Mouse (Mus musculus) hindbrain, embryonic 14.5 days (tissue): ENCODE results near the gene Nt5dc3. TPM values are rescaled to one million over a fixed set of nuclear protein-coding genes. Genes with fewer than 3 reads are reported as not detected.

Experiments used
- ATAC-seq: fragments of 200-750 bp; cut with Nextera tagmentation; 2 replicates; pipeline ENCODE4 v1.8.0; 2017; ENCODE audit warnings: moderate number of reproducible peaks, mild to moderate bottlenecking, moderate TSS enrichment, moderate library complexity; ENCODE audit not compliant: low FRiP score
- DNase-seq: peaks from one replicate; pipeline ENCODE4 v3.0.0-alpha.2; 2015; ENCODE audit warnings: low spot score
- H3K27ac ChIP-seq: fragments of 300-500 bp; sonication (generic); 2 replicates; pipeline ENCODE4 v1.5.1; 2014; ENCODE audit warnings: mild to moderate bottlenecking, moderate library complexity
- H3K27me3 ChIP-seq: fragments of 300-500 bp; sonication (generic); 2 replicates; pipeline ENCODE4 v1.6.1; 2014; ENCODE audit warnings: mild to moderate bottlenecking, low read length, mixed read lengths; ENCODE audit not compliant: control insufficient read depth, insufficient read depth
- H3K36me3 ChIP-seq: fragments of 300-500 bp; sonication (generic); replicated peaks from 2 replicates; pipeline ENCODE4 v1.6.1; 2014; ENCODE audit not compliant: control insufficient read depth, insufficient read depth
- H3K4me1 ChIP-seq: fragments of 300-500 bp; sonication (generic); replicated peaks from 2 replicates; pipeline ENCODE4 v1.6.1; 2014; ENCODE audit warnings: antibody characterized with exemption, low read length, mixed read lengths; ENCODE audit not compliant: control insufficient read depth, insufficient read depth
- H3K4me2 ChIP-seq: fragments of 300-500 bp; sonication (generic); replicated peaks from 2 replicates; pipeline ENCODE4 v1.6.1; 2014; ENCODE audit warnings: mild to moderate bottlenecking, moderate library complexity
- H3K4me3 ChIP-seq: fragments of 300-500 bp; sonication (generic); replicated peaks from 2 replicates; pipeline ENCODE4 v1.5.1; 2014; ENCODE audit warnings: mild to moderate bottlenecking, low read length
- H3K9ac ChIP-seq: fragments of 300-500 bp; sonication (generic); 2 replicates; pipeline ENCODE4 v1.6.1; 2014
- H3K9me3 ChIP-seq: fragments of 300-500 bp; sonication (generic); 2 replicates; pipeline ENCODE4 v1.6.1; 2016; ENCODE audit warnings: low read length; ENCODE audit not compliant: control insufficient read depth
- WGBS: fragments of 180-500 bp; shearing (Covaris S2); extraction: QIAGEN DNeasy Blood & Tissue Kit; methylation state at CpG from one replicate; pipeline ENCODE4 v1.1.7; 2014; 5-methylcytosine and 5-hydroxymethylcytosine counted together
- polyA plus RNA-seq: library from polyadenylated mRNA; unstranded; fragments of >200 nt; fragmentation: Nextera tagmentation; extraction: Ambion mirVana; gene quantifications from 2 replicates; pipeline ENCODE4 v1.2.1, GENCODE M21; 2014

Nt5dc3 gene
- polyA plus RNA-seq, 1 experiment from 2014 or later = 17.3 TPM

DNA sequence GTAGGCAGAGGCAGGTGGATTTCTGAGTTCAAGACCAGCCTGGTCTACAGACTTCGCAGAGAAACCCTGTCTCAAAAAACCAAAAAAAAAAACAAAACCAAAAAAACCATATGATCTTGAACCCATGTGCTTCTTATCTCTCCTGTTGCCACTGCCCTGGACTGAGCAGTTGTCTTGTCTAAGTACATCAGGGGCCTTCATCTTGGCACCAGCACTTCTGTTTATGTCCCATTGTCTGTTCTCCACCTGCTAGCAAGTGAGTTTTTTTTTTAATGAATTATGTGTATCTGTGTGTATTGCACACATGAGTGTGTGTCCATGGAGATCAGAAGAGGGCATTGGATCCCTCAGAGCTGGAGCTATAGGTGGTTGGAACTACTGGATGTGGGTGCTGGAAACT is 28.6 kb downstream of the Nt5dc3 start:
- H3K27ac ChIP-seq = no peak overlapping the region
- 100% methylated on average over 1 of the region's 1 CpGs for WGBS
- no peak overlapping the region for H3K9ac ChIP-seq
- no peak overlapping the region for H3K4me2 ChIP-seq
- H3K4me3 ChIP-seq = no peak overlapping the region
- DNase-seq (no peak), ATAC-seq (no peak)
- H3K4me1 ChIP-seq = no peaks in the 10 kb centered on the region
- 0 out of 2 replicates have a peak, but pooled peaks cover 3% of the 10 kb centered on the region for H3K36me3 ChIP-seq
- H3K27me3 ChIP-seq = no peaks in the 10 kb centered on the region
- no peaks in the 10 kb centered on the region for H3K9me3 ChIP-seq

DNA sequence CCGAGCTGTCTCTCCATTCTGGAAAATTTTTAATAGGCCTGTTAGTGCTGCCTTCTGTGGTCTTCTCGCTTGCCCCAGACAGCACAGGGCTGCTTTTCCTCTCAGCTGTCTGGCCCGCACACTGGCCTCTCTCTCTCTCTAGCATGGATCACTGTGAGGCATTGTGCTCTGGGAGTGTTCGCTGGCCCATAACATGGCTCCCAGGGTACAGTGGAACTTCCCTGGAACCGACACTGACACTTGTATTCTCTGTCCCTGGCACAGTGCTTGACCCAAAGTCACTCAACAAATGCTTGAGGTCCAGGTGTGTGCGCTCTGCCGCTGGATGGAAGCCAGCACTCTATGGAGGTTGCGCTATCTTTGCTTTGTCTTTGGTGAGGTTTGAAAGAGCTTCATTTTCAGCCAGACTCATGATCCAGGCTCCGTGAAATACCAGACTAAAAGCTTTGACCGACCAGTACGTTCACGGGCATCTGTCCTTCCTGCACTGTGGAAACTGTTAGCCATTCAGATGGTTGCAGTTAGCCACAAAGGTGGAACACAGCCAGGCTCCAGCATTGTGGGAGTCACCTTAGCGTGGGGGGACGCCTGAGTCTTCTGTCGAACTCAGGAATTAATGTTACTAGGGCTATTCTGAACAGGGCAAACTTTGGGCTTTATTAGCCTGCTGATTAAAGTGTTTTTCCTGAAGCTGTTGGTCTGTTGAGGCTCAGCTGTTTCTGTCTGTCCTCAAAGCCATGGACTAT is 29.4 kb downstream of the Nt5dc3 start:
- no peak for ATAC-seq
- Histone ChIP-seq H3K4me3 (no peak overlapping the region), H3K27ac (no peak overlapping the region), H3K36me3 (0 out of 2 replicates have a peak, but pooled peaks cover 3% of the 10 kb centered on the region), H3K9me3 (no peaks in the 10 kb centered on the region), H3K27me3 (no peaks in the 10 kb centered on the region), H3K4me1 (no peaks in the 10 kb centered on the region), H3K4me2 (no peak overlapping the region), H3K9ac (no peak overlapping the region)
- 64% methylated on average over 15 of the region's 15 CpGs for WGBS
- DNase-seq = no peak

DNA sequence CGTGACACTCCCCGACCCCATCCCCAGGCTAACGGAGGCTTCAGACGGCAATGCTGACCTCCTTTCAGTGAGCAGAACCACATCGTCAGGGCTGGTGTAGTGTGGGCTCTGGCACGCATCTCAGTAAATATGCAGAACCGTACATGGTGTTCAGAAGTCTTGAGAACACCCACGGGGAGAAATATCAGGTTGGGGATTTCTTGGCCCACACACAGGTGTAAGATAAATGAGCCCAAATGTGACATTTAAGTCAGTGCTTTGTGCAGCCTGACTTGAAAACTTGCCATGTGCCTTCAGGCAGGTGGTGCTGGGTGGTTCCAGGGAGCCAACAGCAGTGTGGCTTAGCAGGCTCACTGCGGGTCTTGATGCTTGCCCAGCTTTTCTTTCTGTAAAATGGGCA is 31.2 kb downstream of the Nt5dc3 start:
- no peak overlapping the region for H3K9ac ChIP-seq
- H3K9me3 ChIP-seq = no peaks in the 10 kb centered on the region
- H3K4me1 ChIP-seq = no peaks in the 10 kb centered on the region
- 82% methylated on average over 9 of the region's 9 CpGs for WGBS
- DNase-seq (no peak), ATAC-seq (no peak)
- H3K27me3 ChIP-seq = no peaks in the 10 kb centered on the region
- H3K27ac ChIP-seq = no peak overlapping the region
- H3K36me3 ChIP-seq = 0 out of 2 replicates have a peak, but pooled peaks cover 3% of the 10 kb centered on the region
- no peak overlapping the region for H3K4me3 ChIP-seq
- H3K4me2 ChIP-seq = no peak overlapping the region

DNA sequence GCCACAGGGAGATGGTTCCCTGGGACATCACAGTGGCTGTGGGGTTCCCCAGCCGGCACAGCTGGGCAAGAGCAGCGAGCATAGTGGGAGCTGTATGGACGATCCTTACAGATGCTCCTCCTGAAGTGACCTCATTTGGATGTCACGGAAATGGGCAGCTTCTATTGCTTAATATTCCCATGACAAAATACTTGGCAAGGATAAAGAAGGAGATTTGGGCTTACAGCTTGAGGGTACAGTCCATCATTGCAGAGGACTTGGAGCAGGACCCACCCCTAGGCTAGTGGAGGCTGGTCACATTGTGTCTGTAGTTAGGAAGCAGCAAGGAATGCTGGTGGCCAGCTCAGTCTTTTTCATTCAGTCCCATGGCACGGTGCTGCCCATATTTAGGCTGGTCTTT is 31.8 kb downstream of the Nt5dc3 start:
- WGBS = 92% methylated on average over 5 of the region's 5 CpGs
- Histone ChIP-seq H3K27ac (no peak overlapping the region), H3K4me2 (no peak overlapping the region), H3K9ac (no peak overlapping the region), H3K4me3 (no peak overlapping the region), H3K9me3 (no peaks in the 10 kb centered on the region), H3K4me1 (no peaks in the 10 kb centered on the region), H3K27me3 (no peaks in the 10 kb centered on the region), H3K36me3 (peaks cover 7% of the 10 kb centered on the region; the same call in 1 of the 2 replicates)
- ATAC-seq = no peak
- DNase-seq = no peak

DNA sequence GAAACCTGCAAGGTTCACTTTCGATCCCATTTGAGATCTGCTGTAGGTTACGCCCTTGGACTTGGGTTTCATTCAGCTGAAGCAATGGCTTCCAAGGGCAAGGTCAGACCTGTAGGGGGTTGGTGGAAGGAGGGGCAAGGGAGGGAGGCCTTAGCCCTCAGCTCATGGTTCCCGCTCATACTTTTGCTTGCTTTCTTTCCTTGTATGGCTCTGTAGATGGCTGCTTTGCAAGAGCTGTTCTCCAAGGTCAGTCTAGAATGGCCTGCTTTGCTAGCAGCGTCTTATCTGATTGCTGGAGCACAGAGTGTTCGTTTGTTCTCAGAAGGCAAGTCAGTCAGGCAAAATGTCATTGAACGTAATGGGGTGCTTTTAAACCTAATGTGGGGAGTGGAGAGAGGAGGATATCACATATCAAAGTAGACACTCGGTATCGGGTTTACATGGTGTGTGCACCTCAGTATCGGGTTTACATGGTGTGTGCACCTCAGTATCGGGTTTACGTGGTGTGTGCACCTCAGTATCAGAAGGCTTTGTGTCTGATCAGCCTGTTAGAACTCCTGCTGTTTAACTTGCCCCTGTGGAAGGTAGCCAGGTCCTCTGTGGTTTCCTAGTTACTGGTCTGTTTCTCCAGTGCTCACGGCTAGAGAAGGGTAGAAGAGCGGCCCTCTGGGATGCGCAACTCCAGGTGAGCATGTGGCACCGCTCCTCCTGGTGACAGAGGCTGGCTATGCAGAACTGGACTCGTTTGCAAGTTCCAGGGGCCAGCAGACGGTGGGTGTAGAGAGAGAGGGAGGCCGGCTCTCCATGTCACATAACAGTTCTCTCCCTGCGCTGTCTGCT is 35.7 kb downstream of the Nt5dc3 start:
- no peak overlapping the region for H3K4me2 ChIP-seq
- peaks cover 2% of the 10 kb centered on the region for H3K4me1 ChIP-seq
- no peak for ATAC-seq
- DNase-seq = no peak
- no peaks in the 10 kb centered on the region for H3K9me3 ChIP-seq
- no peak overlapping the region for H3K9ac ChIP-seq
- 84% methylated on average over 19 of the region's 19 CpGs for WGBS
- H3K36me3 ChIP-seq = peaks cover 5% of the 10 kb centered on the region; the same call in 1 of the 2 replicates
- no peaks in the 10 kb centered on the region for H3K27me3 ChIP-seq
- no peak overlapping the region for H3K4me3 ChIP-seq
- no peak overlapping the region for H3K27ac ChIP-seq

DNA sequence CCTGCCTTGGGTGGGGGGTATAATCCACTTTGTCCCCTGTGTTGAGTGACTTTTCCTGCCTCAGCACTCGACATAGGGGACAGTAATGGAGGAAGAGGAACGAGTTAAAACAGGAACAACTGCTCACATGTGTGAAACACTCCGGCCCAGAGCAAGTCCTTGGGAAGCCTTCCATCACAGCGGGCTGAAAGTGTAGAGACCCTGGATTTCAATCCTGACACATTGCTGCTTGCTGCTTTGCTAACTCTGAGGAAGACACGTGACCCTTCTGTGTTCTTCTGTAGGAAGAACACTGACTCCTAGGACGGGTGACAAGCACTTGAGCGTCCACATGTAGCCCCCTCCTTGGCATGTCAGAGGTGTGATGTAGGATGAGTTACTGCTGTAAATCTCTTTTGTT is 36.3 kb downstream of the Nt5dc3 start:
- peaks cover 9% of the 10 kb centered on the region for H3K4me1 ChIP-seq
- H3K27ac ChIP-seq = no peak overlapping the region
- peaks cover 5% of the 10 kb centered on the region; the same call in 1 of the 2 replicates for H3K36me3 ChIP-seq
- H3K9me3 ChIP-seq = no peaks in the 10 kb centered on the region
- no peak overlapping the region for H3K4me2 ChIP-seq
- no peaks in the 10 kb centered on the region for H3K27me3 ChIP-seq
- WGBS = 90% methylated on average over 7 of the region's 7 CpGs
- no peak overlapping the region for H3K4me3 ChIP-seq
- H3K9ac ChIP-seq = no peak overlapping the region
- DNase-seq = no peak
- no peak for ATAC-seq

DNA sequence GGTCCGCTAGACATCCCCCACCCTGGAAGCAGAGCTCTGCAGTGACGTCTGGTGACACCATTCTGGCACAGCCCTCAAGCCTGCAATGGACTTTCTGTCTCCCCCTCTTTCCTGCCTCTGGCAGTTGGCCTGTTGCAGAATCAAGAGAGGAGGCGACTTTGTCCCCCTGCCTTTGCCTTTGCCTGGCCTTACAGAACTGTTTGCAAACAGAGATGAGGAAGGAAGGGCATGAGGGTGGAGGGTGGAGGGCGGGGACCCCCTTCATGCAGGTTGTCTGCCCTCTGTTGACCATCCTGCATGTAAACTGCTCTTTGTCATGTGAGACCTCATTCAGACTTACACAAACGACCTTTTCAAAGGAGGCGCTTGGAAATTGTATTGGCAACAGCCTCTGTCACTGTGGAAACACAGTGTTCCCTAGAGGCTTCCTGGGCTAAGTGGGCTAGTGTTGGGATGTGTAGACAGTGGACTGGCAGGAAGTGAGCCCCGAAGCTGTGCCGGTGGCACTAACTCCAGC is 40.9 kb downstream of the Nt5dc3 start:
- Histone ChIP-seq H3K4me2 (0 out of 2 replicates have a peak overlapping the region, but pooled peaks have one; percentile 15), H3K4me1 (peaks cover 10% of the 10 kb centered on the region), H3K9ac (no peak overlapping the region), H3K9me3 (no peaks in the 10 kb centered on the region), H3K4me3 (no peak overlapping the region), H3K27me3 (no peaks in the 10 kb centered on the region), H3K36me3 (peaks cover 30% of the 10 kb centered on the region), H3K27ac (no peak overlapping the region; the same call in 1 of the 2 replicates)
- ATAC-seq (peak; percentile 85), DNase-seq (peak; percentile 70)
- WGBS = 13% methylated on average over 8 of the region's 8 CpGs

DNA sequence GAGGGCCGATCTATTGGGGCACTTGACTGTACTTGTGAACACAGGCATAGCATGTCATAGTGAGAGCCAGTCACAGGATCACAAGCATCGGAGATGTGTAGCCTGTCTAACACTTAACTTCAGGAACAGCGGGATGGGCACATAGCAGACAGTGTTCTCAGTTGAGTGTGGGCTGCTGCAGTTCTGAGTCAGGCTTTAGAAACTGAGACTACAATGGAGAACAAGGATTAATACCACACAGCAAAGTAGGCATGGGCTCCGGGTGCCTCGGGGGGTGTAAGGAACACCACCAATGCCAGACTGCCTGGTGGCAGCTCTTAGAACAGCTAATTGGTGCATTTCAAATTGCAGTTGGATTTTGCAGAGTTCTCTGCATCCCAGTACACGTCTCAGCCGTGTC is 42.2 kb downstream of the Nt5dc3 start:
- Histone ChIP-seq H3K4me2 (no peak overlapping the region), H3K9me3 (no peaks in the 10 kb centered on the region), H3K27me3 (no peaks in the 10 kb centered on the region), H3K4me3 (no peak overlapping the region), H3K36me3 (peaks cover 34% of the 10 kb centered on the region), H3K27ac (no peak overlapping the region), H3K9ac (no peak overlapping the region), H3K4me1 (peaks cover 10% of the 10 kb centered on the region)
- ATAC-seq = no peak
- DNase-seq = no peak
- WGBS = 94% methylated on average over 7 of the region's 7 CpGs

DNA sequence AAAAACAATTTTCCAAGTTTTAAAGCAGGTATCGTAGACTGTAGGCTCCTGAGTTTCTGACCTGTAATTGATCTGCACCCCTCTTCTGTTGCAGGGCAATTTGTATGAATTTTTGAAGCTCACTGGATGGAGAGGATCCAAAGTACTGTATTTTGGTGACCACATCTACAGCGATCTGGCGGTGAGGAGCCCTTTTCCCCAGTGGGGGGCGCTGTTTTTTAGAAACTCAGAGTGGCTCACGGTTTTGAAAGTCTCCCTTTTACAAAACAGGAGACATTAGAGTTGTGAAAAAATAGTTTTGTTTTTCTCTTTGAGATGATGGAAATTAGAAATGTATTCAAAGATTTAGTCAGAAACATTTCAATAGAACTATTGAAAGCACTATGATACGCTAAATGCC is 45.3 kb downstream of the Nt5dc3 start:
- Histone ChIP-seq H3K4me1 (peaks cover 10% of the 10 kb centered on the region), H3K27me3 (no peaks in the 10 kb centered on the region), H3K9ac (no peak overlapping the region), H3K9me3 (no peaks in the 10 kb centered on the region), H3K4me2 (no peak overlapping the region), H3K4me3 (no peak overlapping the region), H3K27ac (no peak overlapping the region), H3K36me3 (peaks cover 34% of the 10 kb centered on the region)
- ATAC-seq (no peak), DNase-seq (no peak)
- WGBS = 79% methylated on average over 6 of the region's 6 CpGs
